Mouse (Mus musculus): ENCODE measurements around the gene Slc36a2.

Slc36a2 gene

DNA sequence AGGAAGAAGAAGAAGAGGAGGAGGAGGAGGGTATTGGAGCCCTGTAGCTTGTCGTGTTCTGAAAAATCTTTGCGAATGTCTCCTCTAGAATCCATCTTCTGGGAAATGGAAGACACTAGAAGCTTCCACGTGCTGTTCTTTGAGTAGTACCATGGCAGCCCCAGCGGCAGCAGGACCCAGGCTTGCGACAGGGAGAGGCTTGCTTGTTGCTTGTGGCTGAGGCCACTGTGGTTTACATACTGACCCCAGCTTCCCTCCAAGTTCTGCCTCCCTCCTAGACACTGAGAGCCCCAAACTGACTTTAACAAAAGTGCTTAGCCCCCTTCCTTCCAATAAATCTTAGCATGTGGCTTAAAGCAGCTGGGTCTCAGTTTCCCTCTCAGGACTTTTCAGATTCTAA, 631 bp downstream of the Slc36a2 start:
- no peak for DNase-seq (ENCODE audit: low spot score in 2 of 2)

GRCm38 (mm10) chr11:55183124-55183523, 1.8 kb downstream of the Slc36a2 start:
- peak in 1 of 2 experiments; percentile 42 for DNase-seq (ENCODE audit: low spot score in 2 of 2)

DNA sequence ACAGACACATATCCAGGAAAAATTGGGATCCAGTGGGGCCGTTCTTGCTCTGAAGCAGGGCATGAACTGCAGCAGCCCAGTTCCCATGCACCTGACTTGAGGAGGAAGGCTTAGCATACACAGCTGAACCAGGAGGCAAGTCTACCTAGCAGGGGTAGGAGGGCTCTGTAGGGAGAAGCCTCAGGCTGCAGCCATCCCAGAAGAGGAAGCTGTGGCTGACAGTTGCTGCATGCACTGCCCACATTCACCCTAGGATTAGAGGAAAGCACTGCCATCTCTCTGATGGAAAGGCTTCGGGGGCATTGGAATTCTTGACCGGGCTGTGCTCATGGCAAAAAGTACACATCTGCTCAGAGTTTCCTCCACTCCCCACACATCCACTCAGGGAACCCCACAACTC, 5.0 kb downstream of the Slc36a2 start:
- DNase-seq (ENCODE audit: low spot score in 2 of 2): no peak

DNA sequence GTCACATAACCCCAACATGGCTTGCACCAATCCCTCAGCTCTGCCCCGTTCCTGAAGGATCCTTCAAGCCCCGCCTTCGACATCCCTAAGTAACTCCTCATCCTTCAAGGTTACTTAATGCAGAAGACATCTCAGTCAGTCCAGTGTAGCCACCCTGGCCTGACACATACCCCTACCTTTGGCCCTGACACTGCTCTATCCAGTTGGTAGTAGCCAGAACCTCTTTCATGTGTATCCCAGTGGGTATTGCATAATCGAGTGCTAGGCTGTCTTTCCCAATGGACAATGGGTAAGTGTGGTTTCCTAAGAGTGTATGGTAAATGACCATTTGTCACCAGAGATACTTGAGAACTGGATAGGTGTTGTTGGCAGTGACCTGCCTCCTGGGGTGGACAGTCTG, 6.0 kb downstream of the Slc36a2 start:
- DNase-seq (ENCODE audit: low spot score in 2 of 2): no peak

DNA sequence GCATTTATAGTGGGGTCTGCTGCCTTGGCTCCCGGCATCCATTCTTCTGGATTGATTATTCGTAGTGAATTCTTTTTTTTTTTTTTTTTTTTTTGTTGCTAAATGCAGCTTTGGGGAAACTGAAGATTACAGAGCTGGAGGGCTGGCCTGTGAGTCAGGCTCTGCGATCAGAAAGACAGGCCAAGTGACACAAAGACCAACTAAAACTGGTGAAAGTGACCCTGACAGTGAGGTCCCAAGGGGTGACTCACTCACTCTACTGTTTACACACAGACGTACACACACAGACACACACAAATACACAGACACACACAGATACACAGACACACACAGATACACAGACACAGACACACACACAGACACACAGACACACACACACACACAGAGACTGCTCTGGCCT, 14.4 kb downstream of the Slc36a2 start:
- DNase-seq (ENCODE audit: low spot score in 2 of 2): no peak

- no peak for DNase-seq (ENCODE audit: low spot score in 2 of 2)
Measured at GRCm38 (mm10) chr11:55168914-55169313, 16.0 kb downstream of the Slc36a2 start.

DNA sequence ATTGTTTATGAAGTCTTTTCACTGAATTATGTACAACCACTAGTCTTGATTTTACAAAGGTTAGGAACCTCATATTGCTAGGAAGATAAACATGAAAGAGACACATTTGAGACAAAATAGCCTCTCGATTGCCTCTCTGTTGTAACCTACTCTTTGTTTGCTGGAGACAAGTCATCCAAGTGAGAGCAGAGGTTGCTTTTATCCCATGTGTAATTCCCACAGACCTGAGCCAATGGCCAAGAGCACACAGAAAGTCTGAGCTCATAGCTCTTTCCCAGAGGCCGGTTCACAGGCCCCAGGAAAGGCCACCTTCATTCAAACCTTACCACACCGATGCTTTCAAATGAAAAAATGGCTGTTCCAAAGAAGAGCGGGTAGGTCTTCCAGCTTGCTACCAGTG, 16.4 kb downstream of the Slc36a2 start:
- no peak for DNase-seq (ENCODE audit: low spot score in 2 of 2)

GRCm38 (mm10) chr11:55165748-55166147, 19.1 kb downstream of the Slc36a2 start:
- no peak for DNase-seq (ENCODE audit: low spot score in 2 of 2)

GRCm38 (mm10) chr11:55164723-55165122, 20.2 kb downstream of the Slc36a2 start:
- DNase-seq (ENCODE audit: low spot score in 2 of 2): no peak

DNA sequence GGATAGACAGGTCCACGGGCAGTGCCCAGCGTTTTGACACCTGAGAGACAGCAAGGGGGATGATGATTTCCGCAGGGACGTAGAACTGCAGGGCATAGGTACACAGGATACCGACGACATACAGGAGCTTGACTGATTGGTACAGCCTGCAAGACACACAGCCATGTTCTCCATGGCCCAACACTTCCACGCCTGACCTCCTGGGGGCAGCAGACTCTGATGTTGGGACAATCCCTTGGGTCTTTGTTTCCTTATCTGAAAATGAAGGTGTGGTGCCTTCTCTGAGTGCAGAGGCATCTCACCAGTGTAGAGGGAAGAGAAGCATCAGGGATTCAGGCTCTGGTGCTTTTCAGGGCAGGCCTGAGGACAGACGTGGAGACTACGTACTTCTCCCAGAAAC, 22.2 kb downstream of the Slc36a2 start:
- DNase-seq (ENCODE audit: low spot score in 2 of 2): peak; percentile 35 to 51

GRCm38 (mm10) chr11:55158785-55159359, 26.0 kb downstream of the Slc36a2 start:
- peak; percentile 79 to 81 for DNase-seq (ENCODE audit: low spot score in 2 of 2)

DNA sequence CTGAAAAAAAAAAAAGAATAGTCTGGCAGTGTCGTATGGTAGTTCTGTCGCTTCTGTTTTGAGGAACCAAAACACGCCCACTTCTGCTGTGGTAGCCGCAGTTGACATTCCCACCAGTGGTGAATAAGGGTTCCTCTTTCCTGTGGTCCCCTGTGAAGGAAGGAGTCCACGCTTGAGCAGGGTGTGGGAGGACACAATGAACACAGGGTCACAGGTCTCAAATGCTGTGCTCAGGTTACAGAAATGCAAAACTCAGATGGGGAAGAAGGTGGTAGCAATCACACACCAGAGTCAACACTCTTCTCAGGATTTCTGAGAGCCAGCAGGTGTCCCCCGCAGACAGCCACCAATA, 29.8 kb downstream of the Slc36a2 start:
- DNase-seq (ENCODE audit: low spot score in 2 of 2): no peak

DNA sequence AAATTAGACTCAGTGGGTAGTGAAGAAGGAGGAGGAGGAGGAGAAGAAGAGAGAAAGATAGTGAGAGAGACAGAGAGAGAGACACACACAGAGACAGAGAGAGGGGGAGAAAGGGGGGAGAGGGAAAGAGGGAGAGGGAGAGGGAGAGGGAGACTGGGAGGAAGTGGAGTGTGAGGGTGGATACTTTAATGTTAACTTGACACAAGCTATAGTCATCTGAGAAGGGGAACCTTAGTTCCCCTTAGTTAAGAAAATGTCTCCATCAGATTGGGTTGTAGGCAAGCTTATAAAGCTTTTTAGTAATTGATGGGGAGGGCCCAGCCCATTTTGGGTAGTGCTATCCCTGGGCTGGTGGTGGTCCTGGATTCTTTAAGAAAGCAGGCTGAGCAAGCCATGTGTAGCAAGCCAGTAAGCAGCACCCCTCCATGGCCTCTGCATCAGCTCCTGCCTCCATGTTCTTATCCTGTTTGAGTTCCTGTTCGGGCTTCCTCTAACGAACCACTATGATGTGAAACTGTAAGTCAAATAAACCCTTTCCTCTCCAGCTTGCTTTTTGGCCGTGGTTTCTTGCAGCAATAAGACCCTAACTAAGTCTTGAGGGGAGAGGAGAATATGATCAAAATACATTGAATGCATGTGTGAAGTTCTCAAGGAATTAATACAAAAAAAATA, 30.3 kb downstream of the Slc36a2 start:
- DNase-seq (ENCODE audit: low spot score in 2 of 2): no peak

DNA sequence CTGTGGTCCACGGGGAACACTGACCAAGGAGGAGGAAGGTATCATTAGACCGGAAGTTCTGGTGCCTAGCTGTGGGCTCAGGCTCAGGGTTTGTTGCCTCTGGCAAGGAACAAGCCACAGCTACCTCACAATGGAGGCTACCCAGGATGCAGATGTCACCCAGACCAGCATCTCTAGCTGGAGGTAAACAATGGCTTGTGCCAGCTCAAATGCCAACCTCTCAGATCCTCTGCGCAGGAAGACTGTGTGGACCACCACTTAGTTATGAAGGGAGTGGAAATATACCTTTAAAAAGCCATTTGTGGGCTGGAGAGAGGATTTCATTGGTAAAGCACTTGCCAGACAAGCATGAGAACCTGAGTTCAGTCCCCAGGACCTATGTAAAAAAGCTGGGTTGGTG, 33.3 kb downstream of the Slc36a2 start, which contains the start of gene Slc36a3:
Gene Slc36a3, minus strand, starts transcription at position 101 of the 400 bp plus-strand sequence.
- no peak for DNase-seq (ENCODE audit: low spot score in 2 of 2)

DNA sequence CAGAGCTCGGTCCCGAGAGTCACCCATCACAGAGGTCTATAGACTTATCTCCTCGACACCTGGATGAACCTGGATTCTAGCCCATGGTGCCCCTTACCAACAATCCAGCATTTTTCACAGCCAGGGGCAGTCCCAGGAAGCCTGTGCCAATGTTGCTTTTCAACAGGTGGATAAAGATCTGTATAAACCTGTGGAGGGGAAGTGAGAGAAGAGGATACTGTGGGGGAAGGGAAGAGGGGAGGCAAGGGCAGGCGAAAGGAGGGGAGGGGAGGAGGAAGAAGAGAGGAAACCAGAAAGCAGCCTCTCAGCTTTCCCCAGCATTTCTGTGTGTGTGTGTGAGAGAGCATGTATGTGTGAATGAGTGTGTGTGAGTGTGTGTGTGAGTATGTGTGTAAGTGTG, 36.4 kb downstream of the Slc36a2 start:
- no peak for DNase-seq (ENCODE audit: low spot score in 2 of 2)

DNA sequence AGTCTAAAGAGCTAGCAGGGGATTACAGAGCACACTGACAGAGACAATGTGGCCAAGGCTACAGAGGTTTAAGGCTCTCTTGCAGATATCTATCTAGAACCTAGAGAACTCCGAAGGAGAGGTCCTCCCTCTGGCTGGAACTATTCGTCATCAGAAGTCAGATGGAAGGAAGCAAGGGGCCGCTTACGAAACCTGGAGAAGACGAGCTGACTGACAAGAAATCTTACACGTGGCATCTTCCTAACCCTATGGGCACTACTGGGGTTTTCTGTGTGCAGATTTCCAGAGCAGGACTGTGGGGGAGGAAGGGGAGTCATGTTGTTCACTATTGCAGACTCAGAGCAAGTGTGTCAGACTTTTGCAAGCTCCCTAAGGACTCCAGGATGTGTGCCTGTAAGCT, 37.5 kb downstream of the Slc36a2 start:
- no peak for DNase-seq (ENCODE audit: low spot score in 2 of 2)

- DNase-seq (ENCODE audit: low spot score in 2 of 2): no peak
Measured at GRCm38 (mm10) chr11:55146855-55147254, 38.0 kb downstream of the Slc36a2 start.

GRCm38 (mm10) chr11:55144011-55144410, 40.9 kb downstream of the Slc36a2 start:
- no peak for DNase-seq (ENCODE audit: low spot score in 2 of 2)

- DNase-seq (ENCODE audit: low spot score in 2 of 2): no peak
Measured at GRCm38 (mm10) chr11:55141502-55141901, 43.4 kb downstream of the Slc36a2 start.

GRCm38 (mm10) chr11:55137646-55138045, 47.2 kb downstream of the Slc36a2 start:
- DNase-seq (ENCODE audit: low spot score in 2 of 2): no peak

DNA sequence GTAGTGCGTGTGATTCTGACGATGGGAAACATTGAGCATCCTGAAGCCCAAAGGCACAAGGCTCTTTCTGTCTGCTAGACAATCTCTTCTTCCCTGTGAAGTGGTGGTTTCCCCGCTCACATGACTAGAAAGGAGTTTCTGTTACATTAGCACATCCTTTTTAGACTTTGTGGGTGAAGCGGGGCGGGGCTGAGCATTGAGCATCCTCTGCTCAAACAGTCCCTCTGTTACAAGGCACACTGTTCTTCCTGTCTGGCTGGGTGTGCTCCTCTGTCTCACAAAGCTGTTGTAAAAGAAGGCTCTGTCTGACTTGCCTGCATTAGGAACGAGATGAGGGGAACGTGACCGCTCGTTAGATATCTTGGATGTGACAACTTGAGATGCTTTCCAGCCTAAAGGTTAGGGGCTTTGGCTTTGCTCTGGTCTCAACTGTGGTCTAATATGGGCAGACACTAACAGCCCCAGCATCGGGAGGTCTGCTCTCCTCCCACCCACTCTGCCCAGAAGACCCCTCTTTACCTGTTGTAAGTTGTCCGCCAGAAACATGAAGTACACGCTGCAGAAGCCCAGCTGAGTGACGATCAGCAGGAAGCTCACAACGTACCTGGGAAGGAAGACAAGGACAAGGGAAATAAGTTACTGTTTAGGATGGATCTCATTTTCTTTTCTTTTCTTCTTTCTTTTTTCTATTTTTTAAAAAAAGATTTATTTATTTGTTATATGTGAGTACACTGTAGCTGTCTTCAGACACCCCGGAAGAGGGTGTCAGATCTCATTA, 47.9 kb downstream of the Slc36a2 start:
- no peak for DNase-seq (ENCODE audit: low spot score in 2 of 2)

DNA sequence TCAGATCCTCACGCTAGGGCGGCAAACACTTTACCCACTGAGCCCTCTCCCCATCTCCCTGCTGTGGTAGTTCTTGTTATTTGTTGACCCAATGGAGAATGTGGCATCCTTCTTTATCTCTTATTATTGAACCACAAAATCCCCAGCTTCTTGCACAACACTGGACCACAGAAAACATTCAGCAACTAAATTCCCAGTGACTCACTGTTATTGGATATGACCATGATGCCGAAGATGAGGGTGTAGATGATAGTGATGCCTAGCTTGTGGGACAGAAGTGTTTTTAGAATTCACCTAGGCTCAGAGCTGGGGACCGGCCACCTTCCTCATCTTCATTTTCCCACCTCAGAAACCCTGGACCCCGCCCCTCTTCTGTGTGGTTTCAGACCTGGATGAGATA, 50.0 kb downstream of the Slc36a2 start:
- DNase-seq (ENCODE audit: low spot score in 2 of 2): no peak

DNA sequence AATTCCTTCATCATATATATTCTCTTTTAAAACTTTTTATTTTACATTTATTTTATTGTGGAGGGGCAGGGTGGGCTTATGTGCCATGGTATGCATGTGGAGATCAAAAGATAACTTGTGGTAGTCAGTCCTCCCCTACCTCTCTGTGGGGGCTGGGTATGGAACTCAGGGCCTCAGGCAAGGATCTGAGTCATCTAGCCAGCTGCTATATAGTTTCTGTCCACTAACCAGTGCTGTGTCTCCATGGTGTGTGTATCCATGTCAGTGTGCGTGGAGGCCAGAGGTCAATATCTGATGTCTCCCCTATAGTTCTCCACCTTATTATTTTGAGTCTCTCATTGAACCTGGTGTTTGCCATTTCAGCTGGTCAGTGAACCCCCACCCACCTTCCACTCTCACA, 50.5 kb downstream of the Slc36a2 start:
- no peak for DNase-seq (ENCODE audit: low spot score in 2 of 2)

All from urinary bladder, postnatal 36 days (tissue).